ENCODE assay signal across 11 mouse cellular contexts in the genomic region with DNA sequence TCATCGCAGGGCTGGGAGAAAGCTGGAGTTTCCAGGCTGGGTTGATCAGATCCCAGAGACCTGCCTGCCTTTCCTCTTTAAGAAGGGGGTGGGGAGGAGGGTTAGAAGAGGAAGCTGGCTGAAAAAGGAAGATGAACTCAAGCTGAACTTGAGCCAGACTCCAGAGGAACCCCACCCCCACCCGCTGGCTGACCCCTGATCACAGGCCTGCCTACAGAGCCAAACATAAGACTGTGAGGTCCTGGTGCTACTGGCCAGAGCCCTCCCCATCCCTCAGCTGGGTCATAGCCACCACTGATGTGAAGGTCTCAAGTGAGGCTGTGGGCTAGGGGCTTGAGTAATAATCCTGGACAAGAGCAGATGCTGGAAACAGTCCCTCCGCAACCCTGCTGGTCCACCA. TPM values are rescaled to one million over a fixed set of nuclear protein-coding genes. Genes with fewer than 3 reads are reported as not detected.
DNase-seq lines count a peak whose midpoint lies in the region; ATAC-seq and TF ChIP-seq lines count a peak whose summit lies in the region.
"Had no signal": no experiment of that assay in that cellular context is flagged by ENCODE, and none has a peak within 500 bp of the region (broad histone marks: within the 10 kb centered on the region; RNA-seq: fewer than 3 reads in every experiment).

No protein-coding gene starts in this region.

- 41% methylated on average over 3 of the region's 3 CpGs for WGBS in heart, embryonic 12.5 days
- WGBS in small intestine, adult 2 months = 31% methylated on average over 3 of the region's 3 CpGs

- H3K4me1 ChIP-seq in heart, embryonic 12.5 days (replicated peaks) = peaks cover 56% of the 10 kb centered on the region
- peaks cover 43% of the 10 kb centered on the region for H3K4me1 ChIP-seq in small intestine, adult 2 months (ENCODE audit: control insufficient read depth, insufficient read depth, insufficient read length, low read length)

- TF ChIP-seq POLR2A in small intestine, adult 2 months (IDR thresholded peaks at IDR 0.05; ENCODE audit: low read depth, low read length) = peak; percentile 41; the same call in 1 of the 2 replicates

- ATAC-seq in heart, embryonic 12.5 days (ENCODE audit: insufficient number of reproducible peaks, low FRiP score) = peak; percentile 70
- no peak for ATAC-seq in erythroblast, adult 5-6 weeks (replicated peaks; ENCODE audit: low FRiP score, poor library complexity, severe bottlenecking)
- ATAC-seq: hindbrain, embryonic 16.5 days had no signal

- DNase-seq in layer of hippocampus, adult 9-11 months = peak; percentile 43
- DNase-seq in layer of hippocampus, postnatal 10 days (ENCODE audit: low spot score in 2 of 2) = no peak
- peak; percentile 57 to 76 for DNase-seq in kidney, postnatal 4 days
- no peak for DNase-seq in left cerebral cortex, postnatal 25 days (ENCODE audit: low spot score in 2 of 2)
- DNase-seq in spleen, adult 12 weeks (ENCODE audit: low spot score) = no peak
- DNase-seq: cerebellum, adult 9-10 months had no signal

- no peak for TF ChIP-seq CTCF in small intestine, adult 2 months (IDR thresholded peaks at IDR 0.05; ENCODE audit: extremely low read depth, insufficient read length, insufficient replicate concordance, low read depth, low read length)

- H3K27ac ChIP-seq in heart, embryonic 12.5 days (ENCODE audit: poor library complexity, severe bottlenecking) = peak overlapping the region; percentile 67
- H3K27ac ChIP-seq in small intestine, adult 2 months (ENCODE audit: insufficient read depth, low read depth, low read length) = peak overlapping the region; percentile 100
- H3K27ac ChIP-seq: neural tube, embryonic 13.5 days had no signal

- peaks cover 9% of the 10 kb centered on the region; the same call in 1 of the 2 replicates for H3K27me3 ChIP-seq in heart, embryonic 12.5 days (replicated peaks)
- H3K27me3 ChIP-seq in small intestine, adult 2 months (ENCODE audit: control insufficient read depth, insufficient read depth, low read length) = no peaks in the 10 kb centered on the region

- intact Hi-C loops in left cerebral cortex, postnatal 25 days (cut with DNase I) = no loop called here

- H3K9me3 ChIP-seq in heart, embryonic 12.5 days (replicated peaks) = no peaks in the 10 kb centered on the region
- H3K9me3 ChIP-seq: neural tube, embryonic 13.5 days had no signal

- H3K36me3 ChIP-seq in heart, embryonic 12.5 days = no peaks in the 10 kb centered on the region
- peaks cover 54% of the 10 kb centered on the region for H3K36me3 ChIP-seq in small intestine, adult 2 months (ENCODE audit: control insufficient read depth, insufficient read depth, low read length)
- H3K36me3 ChIP-seq: neural tube, embryonic 13.5 days had no signal

- no peak overlapping the region for H3K9ac ChIP-seq in heart, embryonic 12.5 days
- H3K9ac ChIP-seq: neural tube, embryonic 13.5 days had no signal

- no peak overlapping the region for H3K4me3 ChIP-seq in heart, embryonic 12.5 days
- peak overlapping the region; percentile 77 for H3K4me3 ChIP-seq in small intestine, adult 2 months (ENCODE audit: low read depth, low read length)
- H3K4me3 ChIP-seq: neural tube, embryonic 13.5 days had no signal

- peak overlapping the region; percentile 27; the same call in 1 of the 2 replicates for H3K4me2 ChIP-seq in heart, embryonic 12.5 days
- H3K4me2 ChIP-seq: neural tube, embryonic 13.5 days had no signal

RNA-seq across cellular contexts. Expression of gene Neurl3, which starts 3.8 kb away (rescaled TPM):
- under 1 TPM; 0.54 to 0.62 TPM for total RNA-seq in layer of hippocampus, postnatal 10 days (2021)
- polyA plus RNA-seq in heart, embryonic 12.5 days (2016; fragmentation: Nextera tagmentation; extraction: Ambion mirVana) = 2.4 and 2.6 TPM in 2 replicates
- polyA plus RNA-seq in small intestine, adult 2 months (2012; rRNA removed) = 105 and 170 TPM in 2 replicates
- under 1 TPM in 1 of 2 experiments, not detected in 1; 0.71 TPM for total RNA-seq in left cerebral cortex, postnatal 25 days (2021)
- 8.6 and 14.2 TPM in 2 replicates for total RNA-seq in erythroblast, adult 5-6 weeks (2015; ENCODE audit: low replicate concordance)
- total RNA-seq in erythroblast, adult 5-6 weeks (2017; ENCODE audit: low replicate concordance) = 8.0 and 9.1 TPM in 2 replicates

RNA-seq across cellular contexts. Expression of gene Uggt1, which starts 26.1 kb away (rescaled TPM):
- 10 to 100 TPM; 42.3 to 46.1 TPM for total RNA-seq in layer of hippocampus, postnatal 10 days (2021)
- polyA plus RNA-seq in heart, embryonic 12.5 days (2016; fragmentation: Nextera tagmentation; extraction: Ambion mirVana) = 46.0 and 53.3 TPM in 2 replicates
- 6.2 and 11.7 TPM in 2 replicates for polyA plus RNA-seq in small intestine, adult 2 months (2012; rRNA removed)
- total RNA-seq in left cerebral cortex, postnatal 25 days (2021) = 10 to 100 TPM; 48.7 to 51.7 TPM
- 17.5 and 18.6 TPM in 2 replicates for total RNA-seq in erythroblast, adult 5-6 weeks (2015; ENCODE audit: low replicate concordance)
- total RNA-seq in erythroblast, adult 5-6 weeks (2017; ENCODE audit: low replicate concordance) = 23.0 and 42.7 TPM in 2 replicates

RNA-seq across cellular contexts. Expression of gene Arid5a, which starts 36.9 kb away (rescaled TPM):
- total RNA-seq in layer of hippocampus, postnatal 10 days (2021) = 10 to 100 TPM; 13.7 to 14.8 TPM
- 15.1 and 15.3 TPM in 2 replicates for polyA plus RNA-seq in heart, embryonic 12.5 days (2016; fragmentation: Nextera tagmentation; extraction: Ambion mirVana)
- 4.0 and 11.1 TPM in 2 replicates for polyA plus RNA-seq in small intestine, adult 2 months (2012; rRNA removed)
- total RNA-seq in left cerebral cortex, postnatal 25 days (2021) = 10 to 100 TPM; 14.9 to 16.4 TPM
- total RNA-seq in erythroblast, adult 5-6 weeks (2015; ENCODE audit: low replicate concordance) = 2.3 and 5.6 TPM in 2 replicates
- total RNA-seq in erythroblast, adult 5-6 weeks (2017; ENCODE audit: low replicate concordance) = 2.6 and 3.2 TPM in 2 replicates

Comparison
In these comparisons a context has a peak if more than half of its experiments do, and no peak if none do; other contexts are left out.
1. DNase-seq: peak in layer of hippocampus, adult 9-11 months (single experiment) and kidney, postnatal 4 days (2 of 2); none in layer of hippocampus, postnatal 10 days (0 of 2), left cerebral cortex, postnatal 25 days (0 of 2) and spleen, adult 12 weeks (single experiment).
2. RNA of gene Neurl3, which starts 3.8 kb away (total RNA-seq): 8.0 to 14.2 TPM in erythroblast, adult 5-6 weeks; 0.71 TPM in left cerebral cortex, postnatal 25 days and 0.54 to 0.62 TPM in layer of hippocampus, postnatal 10 days; every median in the first group is over 4 times any median in the second.